Mouse (Mus musculus): ENCODE data around the gene Mtor.

The Mtor gene

DNA sequence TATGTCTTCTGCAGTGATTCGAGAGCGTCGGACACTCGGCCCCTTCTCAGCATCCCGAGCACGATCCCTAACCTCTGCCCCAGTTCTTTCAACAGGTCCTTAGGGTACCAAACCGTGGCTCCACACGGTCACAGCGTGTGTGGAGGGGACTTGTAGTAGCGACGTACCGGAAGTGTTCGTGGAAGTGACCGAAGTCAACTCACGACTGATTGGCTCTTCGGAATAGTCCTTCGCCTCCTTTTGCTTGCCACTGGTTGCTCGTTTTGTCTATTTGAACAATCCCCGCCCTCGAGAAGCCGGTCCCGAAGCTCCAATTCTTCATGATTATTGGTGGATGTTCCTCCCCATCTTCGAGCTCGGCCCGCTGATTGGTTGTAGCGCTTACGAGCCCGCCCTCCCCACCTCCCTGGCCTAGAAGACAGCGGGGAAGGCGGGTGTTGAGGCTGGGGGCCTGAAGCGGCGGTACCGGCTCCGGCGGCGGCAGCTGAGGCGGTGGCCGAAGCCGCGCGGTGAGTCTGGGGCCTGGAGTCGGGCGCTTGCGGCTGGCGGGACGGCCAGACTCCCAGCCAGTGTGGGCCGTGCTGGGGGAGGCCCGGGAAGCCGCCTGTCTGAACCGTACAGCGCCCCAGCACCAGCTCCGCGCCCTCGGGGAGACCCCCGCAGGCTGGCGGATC, at the start of gene Mtor:
Mtor (plus strand) TSS at position 433 of the 674 bp plus-strand sequence.
- peak; percentile 97 for ATAC-seq (ENCODE audit: low TSS enrichment)

DNA sequence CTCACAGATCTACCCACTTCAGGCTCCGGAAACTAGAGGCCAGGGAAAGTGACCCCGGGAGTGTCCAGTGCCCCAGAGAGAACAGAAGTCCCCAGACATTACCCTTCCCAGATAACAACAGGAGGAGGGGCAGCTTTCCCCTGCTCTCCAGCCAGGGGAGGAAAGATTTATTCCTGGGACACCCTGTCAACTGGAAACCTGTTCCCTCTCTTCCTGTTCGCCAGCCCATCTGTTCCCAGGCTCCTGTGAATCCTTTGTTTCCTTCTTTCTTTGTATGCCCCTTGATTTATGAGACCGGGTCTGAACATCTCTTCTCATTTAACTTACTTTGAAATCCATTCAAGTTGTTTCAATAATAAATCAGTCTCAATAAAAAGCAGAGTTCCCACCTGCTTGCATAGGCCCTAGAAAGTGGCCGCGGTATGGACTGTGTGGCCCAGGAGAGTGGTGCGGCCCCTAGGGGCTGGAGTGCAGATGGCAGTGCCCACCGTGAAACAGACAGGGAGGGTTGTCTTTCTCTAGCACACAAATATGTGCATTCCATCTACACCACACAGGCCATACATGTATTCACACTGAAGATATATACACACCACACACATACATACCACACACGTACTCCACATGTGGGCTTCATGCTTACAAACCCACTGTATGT, 48.8 kb upstream of the Mtor start:
- no peak for ATAC-seq (ENCODE audit: low TSS enrichment)

DNA sequence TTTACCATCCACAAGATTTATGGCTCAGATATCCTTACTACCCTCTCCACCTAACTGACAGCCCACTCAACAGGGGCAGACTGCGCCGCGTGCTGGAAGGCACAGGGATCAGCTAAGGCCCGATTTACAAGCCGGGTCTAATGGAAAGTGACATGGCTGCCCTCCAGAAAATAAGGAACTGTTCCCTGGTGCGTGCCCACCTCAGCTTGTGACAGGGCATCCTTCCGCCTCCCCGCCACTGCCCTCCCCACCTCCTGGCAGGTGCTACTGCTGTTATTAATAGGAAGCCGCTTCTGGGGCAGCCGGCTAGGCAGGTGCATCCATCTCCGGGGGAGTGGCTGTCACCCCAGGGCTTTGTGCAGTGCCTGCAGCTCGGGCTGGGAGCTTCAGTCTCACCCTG, 45.0 kb upstream of the Mtor start:
- ATAC-seq (ENCODE audit: low TSS enrichment) = no peak

DNA sequence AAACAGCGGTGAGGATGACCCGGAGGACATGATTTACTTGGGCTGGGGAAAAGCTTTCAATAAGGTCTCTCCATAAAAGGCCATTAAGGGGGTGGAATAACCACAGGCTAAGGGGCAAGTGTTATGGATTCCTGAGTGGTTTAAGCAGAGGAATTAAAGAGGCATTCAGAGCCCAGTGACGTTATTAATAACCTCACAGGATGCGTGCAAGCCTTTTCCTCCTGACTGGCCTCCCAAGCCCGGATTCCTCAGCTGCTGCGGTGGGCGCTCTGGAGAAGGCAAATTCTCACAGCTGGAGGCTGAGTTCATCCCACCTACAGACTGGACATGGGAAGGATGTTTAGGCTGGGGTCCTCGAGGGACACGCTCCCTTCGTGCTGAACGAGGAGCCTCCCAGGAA, 43.7 kb upstream of the Mtor start:
- no peak for ATAC-seq (ENCODE audit: low TSS enrichment)

DNA sequence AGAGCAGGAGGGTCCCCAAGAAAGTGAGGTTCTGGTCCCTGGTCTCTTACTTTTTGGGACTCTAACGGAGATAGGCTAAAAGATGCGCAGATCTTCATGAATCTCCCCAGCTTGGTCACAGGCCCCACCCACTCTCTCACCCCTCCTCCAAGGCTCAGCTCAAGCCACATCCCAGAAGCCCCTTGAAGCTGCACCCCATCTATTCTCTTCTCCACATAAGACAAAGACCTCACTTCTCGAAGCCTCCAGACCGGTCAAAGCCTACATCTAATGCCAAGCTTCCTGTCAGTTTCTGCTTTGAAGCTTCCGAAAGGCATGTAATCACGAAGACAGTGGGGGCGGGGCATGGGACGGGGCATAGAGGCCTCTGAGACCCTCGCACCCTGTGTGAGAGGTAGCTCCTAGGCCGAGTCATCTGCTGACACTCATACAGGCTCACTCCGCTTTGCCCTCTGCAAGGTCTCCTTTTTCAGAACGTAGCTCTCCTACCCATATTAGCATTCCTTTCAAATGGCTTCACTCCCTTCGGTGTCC, 43.1 kb upstream of the Mtor start:
- ATAC-seq (ENCODE audit: low TSS enrichment) = no peak

DNA sequence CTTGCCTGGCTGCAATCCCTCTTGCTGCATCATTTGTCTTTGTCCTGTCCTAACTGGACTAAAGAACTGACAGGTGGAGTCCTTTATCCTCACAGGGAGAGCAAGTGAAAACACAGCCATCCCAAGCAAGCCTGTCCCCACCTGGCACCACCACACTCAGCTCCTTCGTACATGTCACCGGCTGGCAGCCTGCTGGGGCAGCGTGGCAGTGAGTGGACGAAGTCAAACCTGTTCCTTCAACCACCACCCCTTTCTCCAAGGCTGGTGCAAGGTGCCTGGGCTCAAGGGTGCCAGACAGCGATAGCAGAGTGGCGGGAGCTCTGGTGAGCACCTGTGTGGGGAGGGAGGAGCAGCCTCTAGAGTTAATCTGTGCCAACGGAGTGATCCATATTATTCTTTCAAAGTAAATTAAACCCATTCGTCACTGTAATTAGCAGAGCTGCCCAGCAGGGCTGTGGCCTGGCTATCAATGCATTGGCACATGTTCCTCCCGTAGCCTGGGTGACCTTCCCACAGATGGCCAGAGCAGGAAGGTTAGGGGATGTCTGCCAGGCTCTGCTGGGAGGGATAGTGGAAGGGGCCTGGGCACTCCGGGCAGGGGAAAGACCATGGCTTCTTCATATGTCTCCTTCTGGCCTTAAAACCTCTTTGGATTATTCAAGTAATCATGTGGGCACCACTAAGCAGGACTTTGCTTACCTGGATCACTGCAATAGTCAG, 40.0 kb upstream of the Mtor start:
- no peak for ATAC-seq (ENCODE audit: low TSS enrichment)

- ATAC-seq (ENCODE audit: low TSS enrichment) = no peak
Measured at GRCm38 (mm10) chr4:148415575-148415974, 32.8 kb upstream of the Mtor start.

DNA sequence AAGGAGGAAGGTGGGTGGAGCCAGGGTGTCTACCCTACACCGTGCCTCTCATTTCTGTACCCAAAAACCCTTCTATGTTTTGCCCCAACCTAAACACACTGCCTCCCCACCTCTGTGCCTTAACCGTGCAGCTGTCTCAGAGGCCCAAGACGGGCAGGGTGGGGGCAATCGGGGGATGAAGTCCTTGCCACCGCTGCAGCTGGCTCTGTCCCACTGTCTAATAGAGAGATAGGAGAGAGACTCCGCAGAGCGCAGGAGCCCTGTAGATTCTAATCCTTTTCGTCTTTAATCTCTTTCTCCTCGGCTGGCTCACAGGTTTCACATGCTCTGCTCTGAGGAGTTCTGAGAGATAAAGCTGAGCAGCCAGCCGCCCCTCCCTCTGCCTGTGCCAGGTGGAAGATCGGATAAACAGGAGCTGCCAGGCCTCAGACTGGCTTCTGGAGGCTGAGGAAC, 31.3 kb upstream of the Mtor start:
- no peak; the same call in 1 of the 2 replicates for ATAC-seq (ENCODE audit: low TSS enrichment)

DNA sequence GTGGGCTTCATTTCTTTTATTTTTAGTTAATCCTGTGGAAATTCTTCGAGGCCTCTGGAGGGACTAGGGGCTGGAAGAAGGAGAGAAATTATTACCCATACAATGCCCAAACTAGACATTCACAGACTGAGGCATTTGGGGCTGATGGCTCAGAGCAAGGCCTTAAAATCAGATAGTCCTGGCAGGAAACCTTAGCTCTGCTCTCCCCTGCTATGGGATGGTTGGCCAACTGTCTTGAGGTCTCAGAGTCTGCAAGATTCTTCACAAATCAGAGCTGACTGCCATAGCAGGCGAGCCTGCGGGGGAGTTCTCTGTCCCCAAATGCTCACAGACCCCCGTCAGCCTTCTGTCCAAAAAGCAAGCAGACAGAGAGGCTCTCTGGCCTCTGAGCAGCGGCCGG, 30.9 kb upstream of the Mtor start:
- no peak for ATAC-seq (ENCODE audit: low TSS enrichment)

GRCm38 (mm10) chr4:148426950-148427850, 21.2 kb upstream of the Mtor start:
- ATAC-seq (ENCODE audit: low TSS enrichment) = no peak

DNA sequence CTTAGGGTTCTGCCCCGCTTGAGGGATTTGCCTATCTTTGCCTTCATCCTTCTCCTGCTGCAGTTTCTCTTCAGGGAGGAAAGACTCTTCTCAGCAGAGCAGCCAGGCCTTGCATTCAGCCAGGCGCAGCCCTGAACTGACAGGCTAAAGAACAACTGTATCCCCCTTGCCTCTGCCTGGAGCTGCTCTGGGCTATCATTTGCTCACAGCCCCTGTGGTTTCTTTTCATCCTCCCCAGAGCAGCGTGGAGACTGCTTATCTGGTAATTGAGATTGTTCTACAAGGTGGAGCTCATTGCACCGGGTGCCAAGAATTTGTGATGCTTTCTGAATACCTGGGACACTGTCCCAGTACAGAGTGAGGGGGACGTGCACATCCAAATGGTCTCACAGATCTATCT, 19.9 kb upstream of the Mtor start:
- no peak for ATAC-seq (ENCODE audit: low TSS enrichment)

GRCm38 (mm10) chr4:148429121-148429520, 19.3 kb upstream of the Mtor start:
- no peak for ATAC-seq (ENCODE audit: low TSS enrichment)

DNA sequence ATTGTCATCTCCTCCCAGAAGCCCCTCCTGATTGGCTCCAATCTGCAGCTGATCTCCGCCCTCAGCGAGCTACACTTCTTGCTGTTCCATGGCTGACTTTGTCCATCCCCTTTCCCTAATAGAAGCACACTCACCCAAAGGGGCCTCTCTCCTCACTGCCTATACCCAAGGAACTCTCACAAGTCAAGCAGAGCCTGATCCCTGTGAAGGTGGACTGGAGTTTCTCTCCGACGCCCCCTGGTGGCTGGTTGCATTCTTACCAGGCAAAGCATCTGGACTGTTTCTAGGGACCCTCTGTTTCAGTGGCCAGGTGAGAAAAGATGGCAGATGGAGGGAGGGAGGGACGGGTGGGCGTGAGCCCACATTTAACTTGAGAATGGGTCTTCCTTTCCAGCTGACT, 18.7 kb upstream of the Mtor start:
- ATAC-seq (ENCODE audit: low TSS enrichment) = peak; percentile 47; the same call in 1 of the 2 replicates

GRCm38 (mm10) chr4:148430880-148431519, 17.4 kb upstream of the Mtor start:
- ATAC-seq (ENCODE audit: low TSS enrichment) = no peak

DNA sequence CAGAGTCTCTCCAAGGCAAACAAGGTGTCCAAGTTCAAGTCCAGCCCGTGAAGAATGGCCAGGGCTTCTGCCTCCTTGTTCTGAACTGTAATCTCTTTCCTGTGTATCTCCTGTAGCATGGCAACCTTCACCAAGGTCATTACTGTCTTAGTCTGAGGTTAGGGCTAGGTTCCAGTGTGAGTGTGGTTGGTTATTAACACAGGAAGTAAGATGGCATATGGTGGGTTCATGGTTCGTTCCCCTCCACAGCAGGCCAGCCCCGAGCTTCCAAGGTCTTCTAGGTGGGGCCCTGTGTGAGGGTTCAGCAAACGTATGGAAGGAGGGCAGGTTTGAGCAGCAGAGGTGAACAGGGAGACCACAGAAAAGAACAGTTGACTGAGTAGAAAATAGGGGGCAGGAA, 15.9 kb upstream of the Mtor start:
- no peak for ATAC-seq (ENCODE audit: low TSS enrichment)

DNA sequence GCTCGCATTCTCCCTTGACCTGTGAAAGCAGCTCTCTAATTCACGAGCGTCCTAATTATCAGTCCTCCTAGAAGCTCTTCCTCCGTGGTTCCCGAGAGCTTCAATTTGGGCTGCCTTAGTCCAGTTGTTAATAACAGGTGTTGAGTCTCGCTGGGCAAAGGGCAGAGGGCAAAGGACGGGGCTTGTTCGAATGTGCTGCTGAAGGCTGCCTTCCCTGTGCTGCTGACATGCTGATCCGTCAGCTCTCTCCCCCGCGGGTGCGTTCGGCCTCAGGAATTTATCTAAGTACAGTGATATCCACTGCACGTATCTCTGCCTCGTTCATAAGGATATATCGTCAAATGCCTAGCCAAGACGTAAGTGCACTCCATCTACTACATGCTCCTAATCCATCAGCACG, 15.1 kb upstream of the Mtor start:
- ATAC-seq (ENCODE audit: low TSS enrichment) = no peak

DNA sequence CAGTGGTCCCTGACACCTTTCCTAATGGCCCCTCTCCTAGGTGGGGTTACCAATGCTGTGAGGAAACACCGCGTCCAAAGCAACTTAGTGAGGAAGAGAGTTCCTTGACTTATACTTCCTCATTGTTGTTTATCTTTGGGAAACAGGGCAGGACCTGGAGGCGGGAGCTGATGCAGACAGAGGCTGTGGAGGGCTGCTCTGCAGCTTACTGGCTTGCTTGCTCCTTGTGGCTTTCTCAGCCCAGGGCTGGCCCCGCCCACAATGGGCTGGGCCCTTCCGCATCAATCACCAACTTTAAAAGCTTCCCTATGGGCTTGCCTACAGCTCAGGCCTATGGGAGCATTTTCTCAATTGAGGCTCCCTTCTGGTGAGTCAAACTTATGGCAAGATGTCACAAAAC, 14.6 kb upstream of the Mtor start:
- ATAC-seq (ENCODE audit: low TSS enrichment) = no peak

DNA sequence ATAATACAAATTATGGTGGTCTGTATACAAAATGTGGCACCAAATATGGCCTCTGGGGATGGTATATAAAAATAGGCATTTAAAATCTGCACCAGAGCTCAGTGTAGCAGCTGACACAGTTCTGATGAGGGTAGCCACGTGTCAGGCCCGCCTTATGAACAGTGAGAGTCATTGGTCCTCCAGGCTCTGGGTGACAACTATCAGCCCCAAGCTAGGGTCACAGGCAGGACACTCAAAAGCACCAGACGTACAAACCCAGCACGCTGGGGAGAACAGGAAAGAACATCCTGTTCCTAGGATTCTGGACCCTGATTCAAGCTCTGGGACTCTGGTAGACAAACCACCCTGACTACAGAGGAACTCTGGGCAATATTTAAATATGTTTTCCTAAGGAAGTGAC, 13.9 kb upstream of the Mtor start:
- no peak for ATAC-seq (ENCODE audit: low TSS enrichment)

DNA sequence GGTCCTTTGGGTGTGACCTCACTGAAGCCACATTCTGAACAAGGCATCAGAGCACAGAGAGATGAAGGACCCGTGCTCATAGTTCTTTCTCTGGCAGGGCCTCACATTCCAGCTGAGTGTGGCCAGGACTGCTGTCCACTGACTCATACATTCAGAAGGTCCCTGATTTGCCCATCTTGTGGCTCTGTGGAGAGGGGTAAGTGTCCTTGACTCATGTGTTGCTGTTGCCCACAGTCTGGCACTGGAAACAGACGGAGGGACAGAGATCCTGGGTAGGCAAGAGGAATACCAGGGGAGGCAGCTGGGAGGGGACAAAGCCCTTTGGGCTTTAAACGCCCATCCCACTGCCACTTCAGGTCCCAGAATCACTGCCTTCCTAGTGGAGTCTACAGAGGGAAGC, 13.3 kb upstream of the Mtor start:
- ATAC-seq (ENCODE audit: low TSS enrichment) = no peak

- peak; percentile 66 for ATAC-seq (ENCODE audit: low TSS enrichment)
Measured at GRCm38 (mm10) chr4:148435657-148436330, 12.6 kb upstream of the Mtor start.

DNA sequence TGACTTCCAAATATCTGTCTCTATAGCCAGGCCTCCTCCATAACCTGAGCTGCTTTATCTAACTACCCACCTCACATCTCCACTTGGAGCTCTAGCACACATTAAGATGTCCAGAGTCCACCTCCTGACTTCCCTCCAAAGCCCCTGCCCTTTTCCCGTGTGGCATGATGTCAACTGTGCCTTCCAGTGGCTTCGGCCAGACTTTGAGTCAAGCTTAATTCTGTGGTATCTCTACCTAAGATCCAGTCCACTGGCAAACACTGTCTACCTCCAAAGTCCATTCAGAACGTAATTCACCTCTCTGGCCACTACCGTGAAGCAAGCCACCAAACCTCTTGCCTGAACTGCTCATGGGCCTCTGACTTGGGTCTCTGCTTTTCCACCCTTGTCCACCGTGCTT, 6.5 kb upstream of the Mtor start:
- no peak for ATAC-seq (ENCODE audit: low TSS enrichment)

All from frontal cortex, adult (tissue).